Mouse (Mus musculus) cerebellum, adult 9-10 months (tissue): ENCODE data around the gene Mc3r.

Source experiments
- DNase-seq: peaks from one replicate; pipeline ENCODE4 v3.0.0; 2022

The Mc3r gene

GRCm38 (mm10) chr2:172256956-172257355 is 8.7 kb downstream of the Mc3r start:
- no peak for DNase-seq

GRCm38 (mm10) chr2:172257471-172258065 is 9.3 kb downstream of the Mc3r start:
- no peak for DNase-seq

GRCm38 (mm10) chr2:172260064-172260463 is 11.8 kb downstream of the Mc3r start:
- DNase-seq: no peak

GRCm38 (mm10) chr2:172261441-172261840 is 13.1 kb downstream of the Mc3r start:
- no peak for DNase-seq

- no peak for DNase-seq
These were observed 14.9 kb downstream of the Mc3r start for GRCm38 (mm10) chr2:172263216-172263615.

- no peak for DNase-seq
These were observed 21.6 kb downstream of the Mc3r start for GRCm38 (mm10) chr2:172269907-172270306.

GRCm38 (mm10) chr2:172270485-172270944 is 22.2 kb downstream of the Mc3r start:
- DNase-seq: no peak

GRCm38 (mm10) chr2:172270974-172271697 is 22.8 kb downstream of the Mc3r start:
- no peak for DNase-seq

GRCm38 (mm10) chr2:172274662-172275061 is 26.4 kb downstream of the Mc3r start:
- DNase-seq: no peak

- DNase-seq: no peak
These were observed 27.9 kb downstream of the Mc3r start for GRCm38 (mm10) chr2:172276155-172276554.

GRCm38 (mm10) chr2:172278979-172279378 is 30.7 kb downstream of the Mc3r start:
- no peak for DNase-seq

GRCm38 (mm10) chr2:172282071-172282710 is 33.9 kb downstream of the Mc3r start:
- no peak for DNase-seq

- no peak for DNase-seq
These were observed 39.4 kb downstream of the Mc3r start for GRCm38 (mm10) chr2:172287715-172288114.

- DNase-seq: no peak
These were observed 40.7 kb downstream of the Mc3r start for GRCm38 (mm10) chr2:172288965-172289364.

- DNase-seq: no peak
These were observed 41.3 kb downstream of the Mc3r start for GRCm38 (mm10) chr2:172289632-172290031.

- DNase-seq: no peak
These were observed 42.2 kb downstream of the Mc3r start for GRCm38 (mm10) chr2:172290474-172290873.

- no peak for DNase-seq
These were observed 42.7 kb downstream of the Mc3r start for GRCm38 (mm10) chr2:172291025-172291424.

GRCm38 (mm10) chr2:172291755-172292524 is 43.6 kb downstream of the Mc3r start:
- DNase-seq: no peak

GRCm38 (mm10) chr2:172292525-172293405 is 44.5 kb downstream of the Mc3r start:
- DNase-seq: no peak

- no peak for DNase-seq
These were observed 49.8 kb downstream of the Mc3r start for GRCm38 (mm10) chr2:172298083-172298482.

GRCm38 (mm10) chr2:172298542-172298941 is 50.2 kb downstream of the Mc3r start:
- no peak for DNase-seq
